Mouse (Mus musculus): ENCODE results near the gene Tmem100.

The Tmem100 gene

GRCm38 (mm10) chr11:90057070-90057469 lies 26.9 kb downstream of the Tmem100 start:
- DNase-seq (ENCODE audit: extremely low spot score, low read depth, low spot score): no peak

GRCm38 (mm10) chr11:90059241-90059640 lies 29.1 kb downstream of the Tmem100 start:
- no peak for DNase-seq (ENCODE audit: extremely low spot score, low read depth, low spot score)

- DNase-seq (ENCODE audit: extremely low spot score, low read depth, low spot score): no peak
Observed at GRCm38 (mm10) chr11:90062657-90063056, 32.5 kb downstream of the Tmem100 start.

GRCm38 (mm10) chr11:90066405-90067250 lies 36.5 kb downstream of the Tmem100 start:
- no peak for DNase-seq (ENCODE audit: extremely low spot score, low read depth, low spot score)

- no peak for DNase-seq (ENCODE audit: extremely low spot score, low read depth, low spot score)
Observed at GRCm38 (mm10) chr11:90071747-90072146, 41.6 kb downstream of the Tmem100 start.

GRCm38 (mm10) chr11:90073201-90073600 lies 43.1 kb downstream of the Tmem100 start:
- DNase-seq (ENCODE audit: extremely low spot score, low read depth, low spot score): no peak

- no peak for DNase-seq (ENCODE audit: extremely low spot score, low read depth, low spot score)
Observed at GRCm38 (mm10) chr11:90076666-90077065, 46.5 kb downstream of the Tmem100 start.

- DNase-seq (ENCODE audit: extremely low spot score, low read depth, low spot score): no peak
Observed at GRCm38 (mm10) chr11:90080678-90081267, 50.6 kb downstream of the Tmem100 start.

- no peak for DNase-seq (ENCODE audit: extremely low spot score, low read depth, low spot score)
Observed at GRCm38 (mm10) chr11:90081820-90082596, 51.9 kb downstream of the Tmem100 start.

GRCm38 (mm10) chr11:90083042-90083441 lies 52.9 kb downstream of the Tmem100 start:
- DNase-seq (ENCODE audit: extremely low spot score, low read depth, low spot score): no peak

GRCm38 (mm10) chr11:90084166-90084565 lies 54.0 kb downstream of the Tmem100 start:
- no peak for DNase-seq (ENCODE audit: extremely low spot score, low read depth, low spot score)
